Mouse (Mus musculus) hindbrain, embryonic 10.5 days (tissue): Measurements from ENCODE around the gene Cacng7. TPM values are rescaled to one million over a fixed set of nuclear protein-coding genes. Genes with fewer than 3 reads are reported as not detected.
A peak's percentile ranks its signal among the peaks of the same experiment; 100 is the strongest.

ENCODE experiments used
- DNase-seq: peaks from one replicate; pipeline ENCODE4 v3.0.0-alpha.2; 2017; ENCODE audit warnings: low spot score
- H3K27ac ChIP-seq: fragments of 300-500 bp; sonication (generic); 2 replicates; pipeline ENCODE4 v1.5.1; 2016; ENCODE audit warnings: mild to moderate bottlenecking, moderate library complexity
- H3K27me3 ChIP-seq: fragments of 300-500 bp; sonication (generic); 2 replicates; pipeline ENCODE4 v1.6.1; 2016; ENCODE audit warnings: mild to moderate bottlenecking; ENCODE audit not compliant: poor library complexity, insufficient read depth, severe bottlenecking
- H3K36me3 ChIP-seq: fragments of 300-500 bp; sonication (generic); 2 replicates; pipeline ENCODE4 v1.6.1; 2016; ENCODE audit warnings: mild to moderate bottlenecking, moderate library complexity
- H3K4me1 ChIP-seq: fragments of 300-500 bp; sonication (generic); replicated peaks from 2 replicates; pipeline ENCODE4 v1.6.1; 2016; ENCODE audit warnings: mild to moderate bottlenecking
- H3K4me3 ChIP-seq: fragments of 300-500 bp; sonication (generic); 2 replicates; pipeline ENCODE4 v1.5.1; 2016; ENCODE audit warnings: mild to moderate bottlenecking, moderate library complexity
- H3K9me3 ChIP-seq: fragments of 300-500 bp; sonication (generic); 2 replicates; pipeline ENCODE4 v1.6.1; 2016; ENCODE audit warnings: mild to moderate bottlenecking, moderate library complexity
- WGBS: fragments of 180-500 bp; shearing (Covaris S2); methylation state at CpG from one replicate; pipeline ENCODE4 v1.1.7; 2016; 5-methylcytosine and 5-hydroxymethylcytosine counted together
- polyA plus RNA-seq: library from polyadenylated mRNA; unstranded; fragments of >200 nt; fragmentation: Nextera tagmentation; extraction: Ambion mirVana; gene quantifications from 2 replicates; pipeline ENCODE4 v1.2.1, GENCODE M21; 2016

The Cacng7 gene
- polyA plus RNA-seq, 1 experiment from 2014 or later: 2.2 TPM

GRCm38 (mm10) chr7:3336412-3336811, 3.7 kb downstream of the Cacng7 start:
- no peak overlapping the region for H3K27ac ChIP-seq
- H3K9me3 ChIP-seq: 0 out of 2 replicates have a peak, but pooled peaks cover 2% of the 10 kb centered on the region
- no peak overlapping the region for H3K4me3 ChIP-seq
- 64% methylated on average over 17 of the region's 17 CpGs for WGBS
- H3K36me3 ChIP-seq: peaks cover 41% of the 10 kb centered on the region
- H3K4me1 ChIP-seq: peaks cover 27% of the 10 kb centered on the region
- H3K27me3 ChIP-seq: no peaks in the 10 kb centered on the region; the same call in 1 of the 2 replicates
- DNase-seq: peak; percentile 6

DNA sequence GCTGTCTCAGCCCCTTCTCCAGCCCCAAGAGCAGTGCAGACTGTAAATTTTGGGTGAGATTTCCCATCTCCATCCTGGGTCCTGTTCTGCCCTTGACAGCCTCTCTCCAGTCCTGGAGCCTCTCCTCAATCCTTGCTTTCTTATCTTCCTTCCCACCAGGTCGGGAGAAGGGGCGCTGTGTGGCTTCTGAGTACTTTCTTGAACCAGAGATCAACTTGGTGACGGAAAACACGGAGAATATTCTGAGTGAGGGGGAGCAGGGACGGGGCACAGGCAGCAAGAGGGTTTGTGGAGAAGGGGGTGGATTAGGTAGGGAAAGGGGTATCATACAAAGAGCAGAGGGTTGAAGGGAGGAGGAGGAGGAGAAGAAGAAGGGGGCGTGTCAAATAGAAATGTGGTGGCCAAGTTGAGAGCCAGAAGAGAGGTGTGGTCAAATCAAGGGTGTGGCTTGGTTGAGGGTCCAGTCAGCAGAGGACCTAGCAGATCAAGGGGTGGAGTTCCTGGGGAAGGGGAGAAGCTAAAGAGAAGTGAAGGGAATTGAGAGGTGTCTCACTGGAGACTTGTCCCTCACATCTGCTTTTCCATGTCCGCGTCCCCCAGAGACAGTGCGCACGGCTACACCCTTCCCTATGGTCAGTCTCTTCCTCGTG, 5.7 kb downstream of the Cacng7 start:
- Histone ChIP-seq H3K36me3 (peaks cover 61% of the 10 kb centered on the region), H3K4me1 (peaks cover 10% of the 10 kb centered on the region), H3K9me3 (no peaks in the 10 kb centered on the region), H3K27me3 (no peaks in the 10 kb centered on the region), H3K4me3 (no peak overlapping the region), H3K27ac (no peak overlapping the region)
- no peak for DNase-seq
- WGBS: 84% methylated on average over 11 of the region's 11 CpGs

GRCm38 (mm10) chr7:3339010-3339409, 6.3 kb downstream of the Cacng7 start:
- no peak for DNase-seq
- Histone ChIP-seq H3K4me1 (peaks cover 4% of the 10 kb centered on the region), H3K9me3 (no peaks in the 10 kb centered on the region), H3K4me3 (no peak overlapping the region), H3K27me3 (no peaks in the 10 kb centered on the region), H3K27ac (no peak overlapping the region), H3K36me3 (peaks cover 66% of the 10 kb centered on the region)
- 90% methylated on average over 11 of the region's 11 CpGs for WGBS

- no peaks in the 10 kb centered on the region for H3K27me3 ChIP-seq
- 91% methylated on average over 3 of the region's 3 CpGs for WGBS
- DNase-seq: no peak
- peaks cover 9% of the 10 kb centered on the region; the same call in 1 of the 2 replicates for H3K4me1 ChIP-seq
- H3K9me3 ChIP-seq: no peaks in the 10 kb centered on the region
- H3K36me3 ChIP-seq: peaks cover 93% of the 10 kb centered on the region
- no peak overlapping the region for H3K27ac ChIP-seq
- no peak overlapping the region for H3K4me3 ChIP-seq
Observed at GRCm38 (mm10) chr7:3343861-3344260, 11.1 kb downstream of the Cacng7 start.

GRCm38 (mm10) chr7:3345301-3345700, 12.5 kb downstream of the Cacng7 start:
- 93% methylated on average over 3 of the region's 3 CpGs for WGBS
- H3K36me3 ChIP-seq: peaks cover 94% of the 10 kb centered on the region
- H3K4me1 ChIP-seq: peaks cover 9% of the 10 kb centered on the region; the same call in 1 of the 2 replicates
- H3K4me3 ChIP-seq: no peak overlapping the region
- H3K27me3 ChIP-seq: no peaks in the 10 kb centered on the region
- H3K9me3 ChIP-seq: no peaks in the 10 kb centered on the region
- no peak overlapping the region for H3K27ac ChIP-seq
- no peak for DNase-seq

DNA sequence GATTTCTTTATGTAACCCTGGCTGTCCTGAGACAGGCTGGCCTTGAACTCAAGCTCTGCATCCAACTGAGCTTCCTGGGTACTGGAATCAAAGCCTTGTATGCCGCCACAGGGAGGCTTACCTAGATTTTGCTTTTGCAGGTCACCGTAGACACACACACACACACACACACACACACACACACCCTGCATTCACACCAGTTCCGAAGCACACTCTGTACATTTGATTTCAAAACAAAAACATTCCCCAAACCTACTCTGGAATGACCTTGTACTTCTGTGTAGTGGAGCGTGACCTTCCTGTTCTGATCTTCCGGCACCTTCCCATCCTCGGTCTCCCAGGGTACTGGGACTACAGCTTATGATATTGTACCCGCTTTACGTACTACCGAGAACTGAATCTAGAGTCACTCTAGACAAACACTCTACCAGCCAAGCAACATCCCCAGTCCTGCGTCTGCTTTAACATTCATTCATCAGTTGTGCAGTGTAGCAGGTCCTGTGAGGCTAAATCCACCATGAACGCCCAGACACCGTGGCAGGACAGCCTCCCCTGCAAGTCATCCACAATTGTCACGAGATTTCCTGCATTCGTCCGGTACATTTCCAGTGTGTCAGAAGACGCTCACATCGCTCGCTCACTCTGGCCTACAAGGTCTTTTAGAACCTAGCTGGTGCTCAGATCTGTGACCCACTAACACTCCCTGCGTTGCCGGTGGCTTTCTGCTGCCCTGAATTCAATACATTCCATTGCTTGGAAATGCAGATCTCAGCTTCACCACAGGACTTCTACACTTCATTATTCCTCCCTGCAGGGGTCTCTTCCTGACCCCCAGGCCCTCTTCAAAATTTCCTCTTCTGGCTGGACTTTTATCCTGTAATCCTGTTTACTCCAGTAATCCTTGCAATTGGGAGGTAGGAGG, 14.9 kb downstream of the Cacng7 start:
- no peak for DNase-seq
- Histone ChIP-seq H3K9me3 (no peaks in the 10 kb centered on the region), H3K27me3 (no peaks in the 10 kb centered on the region), H3K4me1 (peaks cover 9% of the 10 kb centered on the region; the same call in 1 of the 2 replicates), H3K27ac (no peak overlapping the region), H3K4me3 (no peak overlapping the region), H3K36me3 (peaks cover 90% of the 10 kb centered on the region)
- 37% methylated on average over 20 of the region's 20 CpGs for WGBS

- Histone ChIP-seq H3K36me3 (peaks cover 88% of the 10 kb centered on the region), H3K27me3 (no peaks in the 10 kb centered on the region), H3K4me3 (no peak overlapping the region), H3K4me1 (peaks cover 9% of the 10 kb centered on the region; the same call in 1 of the 2 replicates), H3K9me3 (no peaks in the 10 kb centered on the region), H3K27ac (no peak overlapping the region)
- DNase-seq: no peak
- 61% methylated on average over 5 of the region's 5 CpGs for WGBS
Observed at GRCm38 (mm10) chr7:3348326-3348725, 15.6 kb downstream of the Cacng7 start.

- Histone ChIP-seq H3K27me3 (no peaks in the 10 kb centered on the region), H3K27ac (no peak overlapping the region), H3K9me3 (no peaks in the 10 kb centered on the region), H3K4me1 (peaks cover 9% of the 10 kb centered on the region; the same call in 1 of the 2 replicates), H3K4me3 (no peak overlapping the region), H3K36me3 (peaks cover 82% of the 10 kb centered on the region)
- 93% methylated on average over 9 of the region's 9 CpGs for WGBS
- DNase-seq: no peak
Observed at GRCm38 (mm10) chr7:3349775-3350174, 17.0 kb downstream of the Cacng7 start.

GRCm38 (mm10) chr7:3351536-3351935, 18.8 kb downstream of the Cacng7 start:
- peaks cover 9% of the 10 kb centered on the region; the same call in 1 of the 2 replicates for H3K4me1 ChIP-seq
- no peak for DNase-seq
- no peaks in the 10 kb centered on the region for H3K9me3 ChIP-seq
- no peaks in the 10 kb centered on the region for H3K27me3 ChIP-seq
- WGBS: 92% methylated on average over 1 of the region's 1 CpGs
- H3K4me3 ChIP-seq: no peak overlapping the region
- H3K27ac ChIP-seq: no peak overlapping the region
- H3K36me3 ChIP-seq: peaks cover 83% of the 10 kb centered on the region

DNA sequence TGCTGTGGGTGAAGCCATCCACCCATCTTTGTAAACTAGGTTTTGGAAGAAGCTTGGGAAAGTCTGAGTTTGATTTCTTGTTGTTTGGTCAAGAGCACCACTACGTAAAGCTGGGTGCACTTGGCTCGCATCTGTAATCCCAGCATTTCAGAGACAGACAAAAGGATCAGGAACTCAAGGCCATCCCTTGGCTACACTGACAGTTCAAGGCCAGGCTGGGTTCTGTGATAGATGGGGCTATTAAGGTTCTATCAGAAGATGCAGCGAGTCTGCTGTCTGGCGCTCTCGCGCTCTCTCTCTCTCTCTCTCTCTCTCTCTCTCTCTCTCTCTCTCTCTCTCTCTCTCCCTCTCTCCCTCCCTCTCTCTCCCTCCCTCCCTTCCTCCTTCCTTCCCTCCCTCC, 22.1 kb downstream of the Cacng7 start:
- Histone ChIP-seq H3K4me3 (no peak overlapping the region), H3K36me3 (peaks cover 79% of the 10 kb centered on the region), H3K27me3 (no peaks in the 10 kb centered on the region), H3K4me1 (no peaks in the 10 kb centered on the region), H3K9me3 (no peaks in the 10 kb centered on the region), H3K27ac (no peak overlapping the region)
- WGBS: 94% methylated on average over 6 of the region's 6 CpGs
- DNase-seq: no peak

DNA sequence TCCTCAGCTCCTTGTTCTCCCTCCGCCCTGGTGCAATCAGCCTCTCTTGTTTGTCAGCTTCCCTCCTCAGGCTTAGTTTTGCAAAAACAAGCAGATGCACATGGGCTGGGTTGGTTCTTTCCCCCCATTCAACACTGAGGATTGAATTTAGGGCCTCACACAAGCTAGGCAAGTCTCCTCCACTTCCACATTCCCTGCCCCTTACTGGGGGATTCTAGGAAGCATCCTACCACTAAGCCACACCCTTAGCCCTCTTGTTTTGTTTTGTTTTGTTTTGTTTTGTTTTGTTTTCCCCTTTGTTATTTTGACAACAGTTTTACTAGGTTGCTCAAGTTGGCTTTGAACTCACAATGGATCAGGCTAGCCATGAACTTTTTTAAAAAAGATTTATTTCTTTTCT, 27.9 kb downstream of the Cacng7 start:
- no peak for DNase-seq
- WGBS: 85% methylated on average over 1 of the region's 1 CpGs
- Histone ChIP-seq H3K4me1 (0 out of 2 replicates have a peak, but pooled peaks cover 2% of the 10 kb centered on the region), H3K36me3 (peaks cover 83% of the 10 kb centered on the region), H3K27ac (no peak overlapping the region), H3K9me3 (no peaks in the 10 kb centered on the region), H3K4me3 (no peak overlapping the region), H3K27me3 (peaks cover 11% of the 10 kb centered on the region)

DNA sequence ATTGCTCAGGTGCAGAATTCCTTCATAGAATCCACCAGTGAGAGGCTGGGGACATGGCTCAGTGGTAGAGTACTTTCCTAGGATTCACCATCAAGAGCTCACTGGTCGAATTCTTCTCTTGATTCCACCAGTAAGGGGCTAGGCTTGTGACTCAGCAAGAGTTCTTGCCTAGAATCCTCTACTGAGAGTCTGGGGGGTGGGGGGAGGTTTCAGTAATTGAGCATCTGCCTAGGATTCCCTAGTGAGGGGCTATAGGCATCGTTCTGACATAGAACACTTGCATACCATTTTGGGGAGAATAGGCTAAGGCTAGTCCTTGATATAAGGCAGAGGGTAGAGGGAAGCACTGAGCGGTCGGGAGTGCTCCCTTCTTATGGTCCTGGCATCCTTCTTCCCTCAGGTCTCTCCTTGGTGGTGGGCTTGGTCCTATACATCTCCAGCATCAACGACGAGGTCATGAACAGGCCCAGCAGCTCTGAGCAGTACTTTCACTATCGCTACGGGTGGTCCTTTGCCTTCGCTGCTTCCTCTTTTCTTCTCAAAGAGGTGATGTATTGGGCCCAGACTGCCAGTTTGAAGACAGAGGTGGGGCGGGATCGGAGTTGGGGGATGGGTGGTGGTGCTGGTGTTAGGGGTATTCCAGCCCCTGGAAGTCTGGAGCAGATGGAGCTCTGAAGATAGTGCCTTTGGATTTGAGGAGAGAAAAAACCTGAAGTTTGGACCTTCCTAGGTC, 33.0 kb downstream of the Cacng7 start:
- Histone ChIP-seq H3K27me3 (peaks cover 35% of the 10 kb centered on the region), H3K9me3 (no peaks in the 10 kb centered on the region), H3K36me3 (peaks cover 52% of the 10 kb centered on the region), H3K27ac (no peak overlapping the region), H3K4me1 (peaks cover 25% of the 10 kb centered on the region), H3K4me3 (no peak overlapping the region)
- no peak for DNase-seq
- whole genome bisulfite sequencing: 32% methylated on average over 11 of the region's 11 CpGs
